Mouse (Mus musculus) spleen, postnatal 36 days (tissue): ENCODE data around the gene Hmgb1.

ENCODE experiments used
- DNase-seq, 2 experiments: peaks; one replicate each; pipeline ENCODE4 v3.0.0; 2022; ENCODE audit warnings: low spot score in 2 of 2, mixed read lengths in 1 of 2

Gene Hmgb1

DNA sequence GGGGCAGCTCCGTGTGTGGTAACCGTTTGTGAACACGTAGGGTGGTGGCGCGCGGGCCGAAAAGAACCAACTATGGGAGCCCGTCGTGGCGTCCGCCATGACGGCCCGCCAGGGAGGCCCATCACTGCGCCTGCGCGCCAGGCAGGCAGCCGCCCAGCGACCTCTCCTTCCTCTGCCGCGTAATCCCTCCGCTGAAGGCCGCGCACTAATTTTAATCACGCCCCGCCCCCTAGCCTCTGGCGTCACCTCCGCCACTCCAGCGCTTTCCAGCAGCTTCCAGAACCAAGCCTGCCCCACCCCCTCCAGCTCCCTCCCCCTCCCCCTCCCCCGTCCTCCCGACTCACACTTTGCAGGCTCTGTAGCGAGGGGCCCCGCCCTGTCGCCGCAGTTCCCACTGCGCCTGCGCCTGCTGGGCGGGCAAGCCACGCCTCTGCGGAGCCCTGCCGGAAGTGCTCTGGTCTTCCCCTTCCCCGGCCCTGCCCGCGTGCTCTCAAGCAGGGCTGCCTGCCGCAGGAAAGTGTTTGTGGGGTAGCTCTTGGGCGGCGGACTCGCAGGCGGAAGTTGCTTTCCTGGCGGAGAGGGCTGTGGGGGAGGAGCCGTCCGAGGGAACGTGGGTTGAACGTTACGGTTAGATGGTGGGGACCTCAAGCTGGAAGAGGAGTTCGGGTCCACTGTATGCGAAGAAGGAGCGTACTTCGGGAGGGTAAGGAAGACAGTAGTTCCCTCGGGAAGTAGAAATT lies at the start of gene Hmgb1, which contains the start of gene Uspl1:
Gene Hmgb1, minus strand, starts transcription at position 386 of the 740 bp plus-strand sequence.
Gene Uspl1, plus strand, starts transcription at position 247 of the 740 bp plus-strand sequence.
- peak; percentile 98 for DNase-seq

DNA sequence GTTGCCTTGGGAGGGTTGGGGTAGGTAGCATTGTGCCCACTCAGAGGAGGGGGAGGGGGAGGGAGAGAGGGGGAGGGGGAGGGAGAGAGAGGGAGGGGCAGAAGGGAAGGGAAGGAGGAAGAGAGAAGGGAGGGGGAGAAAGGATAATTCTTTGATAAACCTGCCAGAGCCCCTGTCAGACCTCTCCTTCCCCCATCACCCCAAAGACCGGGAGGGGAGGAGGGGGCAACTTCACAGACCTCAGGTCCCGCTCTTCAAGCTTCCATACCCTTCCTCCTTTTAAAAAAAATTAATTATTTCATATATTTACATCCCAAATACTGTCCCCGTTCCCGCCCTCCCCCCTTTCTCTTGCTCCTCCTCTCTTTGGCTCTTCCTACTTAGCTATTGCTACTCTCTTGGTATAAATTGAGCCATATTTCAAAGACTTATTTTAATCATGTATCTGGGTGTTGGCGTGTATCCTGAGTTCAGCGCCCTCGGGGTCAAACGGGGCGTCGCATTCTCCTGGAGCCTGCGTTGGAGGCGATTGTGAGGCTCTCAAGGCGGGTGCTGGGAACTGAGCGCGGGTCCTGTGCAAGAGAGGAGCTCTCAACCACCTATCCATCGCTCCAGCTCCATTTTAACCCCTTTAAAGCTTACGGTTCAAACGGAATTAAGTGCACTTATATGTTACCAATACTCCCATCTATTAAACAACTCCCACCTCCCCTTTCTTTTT lies 45.5 kb upstream of the Hmgb1 start:
- no peak for DNase-seq

DNA sequence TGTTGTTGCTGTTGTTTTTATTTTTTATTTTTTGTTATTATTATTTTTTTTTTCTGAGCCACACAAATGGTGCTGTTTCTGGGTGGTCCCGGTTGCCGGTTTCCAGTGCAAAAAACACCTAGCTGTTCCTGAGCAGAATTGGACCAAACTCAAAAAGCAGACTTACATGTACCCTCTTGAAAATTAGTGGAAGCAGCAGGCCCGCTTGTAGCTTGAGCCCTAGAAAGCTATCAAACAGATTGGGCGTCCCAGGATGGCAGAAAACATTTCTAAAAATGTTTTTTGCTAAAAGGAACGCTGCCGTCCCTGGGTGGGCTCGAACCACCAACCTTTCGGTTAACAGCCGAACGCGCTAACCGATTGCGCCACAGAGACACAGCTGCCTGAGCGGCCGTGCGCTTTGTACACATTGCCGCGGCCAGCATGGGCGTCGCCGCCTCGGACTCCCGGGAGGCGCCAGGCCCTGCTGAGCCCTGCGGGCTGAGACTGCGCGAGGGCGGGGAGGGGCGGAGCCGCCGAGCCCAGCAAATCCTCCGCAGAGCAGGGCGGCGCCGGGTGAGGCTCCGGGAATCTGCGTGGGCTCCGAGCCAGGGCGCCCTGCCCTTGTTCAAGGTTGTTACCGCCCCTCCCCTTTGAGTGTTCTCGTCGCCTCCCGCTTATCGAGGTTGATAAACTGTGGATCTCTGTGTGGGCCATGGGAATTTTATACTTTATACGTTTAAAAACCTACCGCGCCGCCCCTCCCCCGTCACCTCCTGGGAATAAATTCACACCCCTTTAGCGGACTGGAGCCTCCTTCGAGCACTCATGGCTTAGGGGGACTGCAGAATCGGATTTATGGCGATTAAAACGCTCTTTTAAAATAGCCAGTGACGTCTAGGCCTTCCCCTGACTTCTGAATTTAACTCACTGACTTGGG lies 44.7 kb upstream of the Hmgb1 start:
- peak; percentile 96 to 97 for DNase-seq

DNA sequence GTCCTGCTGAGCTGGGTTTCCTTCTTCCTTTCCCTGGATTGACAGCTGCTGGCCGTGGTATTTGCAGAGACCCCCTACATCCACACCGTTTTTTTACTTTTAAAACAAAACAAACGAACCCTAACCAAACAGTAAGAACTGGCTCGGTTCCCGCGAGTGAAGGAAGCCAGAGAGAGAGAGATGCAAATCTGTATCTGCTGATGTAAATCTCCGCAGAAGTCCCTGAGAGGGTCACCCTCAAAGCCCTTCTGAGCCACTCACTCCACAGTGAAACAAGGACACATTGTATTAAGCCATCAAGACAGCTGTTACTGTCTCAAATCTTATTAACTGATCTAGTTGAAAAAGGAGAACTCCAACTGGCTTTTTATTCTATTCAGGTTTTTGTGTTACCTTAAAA lies 40.4 kb upstream of the Hmgb1 start:
- peak; percentile 37 to 40 for DNase-seq

DNA sequence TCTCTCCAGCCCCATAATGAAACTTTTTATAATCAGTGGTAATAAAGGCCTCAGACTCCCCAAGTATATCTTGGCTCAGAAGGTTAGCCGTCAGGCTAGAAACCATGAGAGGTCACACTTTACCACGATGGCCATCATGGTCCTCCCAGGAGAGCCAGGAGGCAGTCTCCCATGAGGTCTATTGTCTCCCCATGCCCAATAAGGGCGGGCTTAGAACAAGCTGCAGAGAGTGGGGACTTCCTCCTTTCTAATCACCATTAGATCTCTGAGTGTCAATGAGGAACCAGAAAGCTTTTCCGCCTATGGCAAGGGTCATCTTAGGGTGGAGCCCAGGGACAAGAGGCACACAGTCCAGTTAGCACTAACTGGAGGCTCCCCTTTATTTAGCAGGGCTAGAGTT lies 37.1 kb upstream of the Hmgb1 start:
- DNase-seq, result no peak

DNA sequence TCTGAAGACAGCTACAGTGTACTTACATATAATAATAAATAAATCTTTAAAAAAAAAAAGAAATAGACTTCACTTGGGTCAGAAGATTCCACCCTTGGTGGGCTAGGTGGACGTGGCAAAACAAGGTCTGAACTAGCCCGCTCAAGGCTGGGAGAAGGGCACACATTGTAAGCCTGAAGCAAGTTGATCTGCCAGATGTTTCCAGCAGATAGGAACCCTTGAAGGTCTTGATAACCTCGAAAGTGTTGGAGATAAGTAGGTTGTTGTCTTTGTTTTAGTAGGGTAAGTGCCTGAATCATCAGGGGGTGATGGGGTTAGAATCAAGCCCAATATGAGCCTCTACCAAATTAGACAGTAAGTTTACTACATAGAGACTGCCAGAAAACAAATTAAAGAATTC lies 35.2 kb upstream of the Hmgb1 start:
- DNase-seq, result no peak

DNA sequence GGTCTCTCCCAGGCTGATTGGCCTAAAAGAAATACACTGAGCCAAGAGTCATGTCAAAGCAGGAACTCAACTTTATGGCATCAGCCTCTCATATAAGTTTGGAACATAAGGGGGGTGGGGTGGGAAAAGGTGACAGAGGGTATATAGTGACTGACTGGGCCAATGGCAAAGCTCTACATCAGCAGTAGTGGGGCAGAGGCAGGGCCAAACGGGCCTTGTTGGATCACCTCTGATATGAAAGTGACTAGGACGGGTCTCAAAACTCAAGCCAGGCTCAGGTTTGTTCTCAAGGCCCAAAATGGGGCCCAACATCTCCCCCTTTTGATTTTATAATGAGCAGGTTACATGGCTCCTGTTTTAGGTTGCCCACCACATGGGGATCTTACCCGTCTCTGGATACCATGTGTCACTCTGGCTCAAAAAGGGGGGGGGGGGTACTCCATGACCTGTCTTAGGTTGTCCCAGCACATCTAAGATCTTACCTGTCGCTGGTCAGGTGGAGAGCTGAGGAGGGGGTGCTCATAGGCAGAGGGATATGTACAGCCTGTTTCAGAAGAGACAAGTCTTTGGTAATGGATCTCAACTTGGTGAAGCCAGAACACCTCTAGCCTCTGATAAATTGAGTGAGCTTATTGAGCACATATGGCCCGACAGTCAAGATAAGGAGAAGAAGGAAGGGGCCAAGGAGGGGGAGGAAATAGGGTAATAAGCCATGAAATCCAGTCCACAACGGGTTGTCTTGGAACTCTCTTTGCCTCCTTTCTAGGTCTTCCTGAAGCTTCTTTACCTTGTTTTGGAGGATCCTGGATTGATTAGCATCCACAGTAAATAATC lies 33.5 kb upstream of the Hmgb1 start:
- DNase-seq, result no peak

DNA sequence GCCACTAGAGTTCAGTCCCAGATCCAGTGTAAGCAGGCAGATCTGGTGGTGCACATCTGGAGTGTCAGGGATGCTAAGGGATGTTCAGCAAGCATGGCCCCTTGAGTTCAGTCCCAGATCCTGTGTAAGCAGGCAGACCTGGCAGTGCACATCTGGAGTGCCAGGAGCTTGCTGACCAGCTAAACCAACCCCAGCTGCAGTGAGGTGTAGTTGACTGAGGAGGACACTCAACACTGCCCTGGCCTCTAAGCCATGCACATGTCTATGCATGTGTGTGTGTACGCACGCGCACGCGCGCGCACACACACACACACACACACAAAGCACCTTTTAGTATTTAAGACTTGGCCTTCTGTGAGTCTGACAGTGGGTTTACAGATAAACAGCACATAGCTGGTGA lies 31.3 kb upstream of the Hmgb1 start:
- DNase-seq, result no peak

DNA sequence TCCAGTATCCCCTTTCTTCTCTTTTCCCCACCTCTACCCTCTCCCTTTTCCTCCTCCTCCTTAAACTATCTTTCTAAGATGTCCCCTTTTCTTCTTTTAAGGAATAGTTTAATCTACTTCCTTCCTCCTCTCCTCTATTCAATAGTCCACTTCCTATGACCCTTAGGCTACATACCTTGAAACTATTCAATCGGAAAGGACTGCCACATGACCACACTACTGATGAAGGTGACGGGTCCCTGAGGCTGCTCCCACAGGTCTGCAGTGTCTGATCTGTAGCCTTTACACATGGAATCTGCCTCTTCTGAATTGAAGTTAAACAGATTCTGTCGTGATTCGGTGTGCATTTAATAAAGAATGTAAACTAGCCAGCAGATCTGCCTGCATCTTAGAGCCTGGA lies 28.5 kb upstream of the Hmgb1 start:
- no peak for DNase-seq

DNA sequence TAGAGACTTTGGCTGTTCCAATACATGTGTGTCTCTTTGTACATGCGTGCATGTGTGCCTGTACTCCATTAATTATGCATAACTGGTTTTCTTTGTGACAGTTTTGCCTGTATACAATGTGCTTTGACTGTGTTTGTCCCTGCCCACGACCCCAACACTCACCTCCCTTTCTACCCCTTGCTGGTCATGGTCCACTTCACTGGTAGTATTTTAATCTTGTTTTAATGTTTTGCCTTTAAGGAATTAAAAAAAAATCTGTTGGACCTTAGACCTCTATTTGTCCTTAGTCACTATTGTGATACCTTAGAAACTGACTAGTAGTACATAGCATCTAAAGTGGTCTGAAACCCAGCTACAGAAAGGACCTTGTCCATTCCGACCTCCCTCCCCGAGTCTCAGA lies 26.8 kb upstream of the Hmgb1 start:
- no peak for DNase-seq

DNA sequence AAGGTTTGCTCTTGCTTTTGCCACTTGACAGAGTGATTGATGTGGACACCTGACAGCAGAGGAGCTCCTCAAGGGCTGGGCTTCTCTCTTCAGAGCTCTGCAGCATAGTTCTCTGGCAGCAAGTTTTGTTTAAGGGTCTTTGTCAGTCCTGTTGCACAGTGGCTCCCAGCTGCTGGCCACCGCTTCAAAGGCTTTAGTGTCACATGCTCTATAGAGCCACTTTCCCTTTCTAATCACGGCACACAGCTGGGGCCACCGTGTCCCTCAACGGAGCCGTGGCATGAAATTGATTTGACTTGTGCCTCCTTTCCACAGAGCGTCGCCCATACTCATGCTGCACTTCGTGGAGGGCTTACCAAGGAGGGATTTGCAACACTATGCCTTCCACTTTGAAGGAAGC lies 25.0 kb upstream of the Hmgb1 start:
- DNase-seq, result no peak

DNA sequence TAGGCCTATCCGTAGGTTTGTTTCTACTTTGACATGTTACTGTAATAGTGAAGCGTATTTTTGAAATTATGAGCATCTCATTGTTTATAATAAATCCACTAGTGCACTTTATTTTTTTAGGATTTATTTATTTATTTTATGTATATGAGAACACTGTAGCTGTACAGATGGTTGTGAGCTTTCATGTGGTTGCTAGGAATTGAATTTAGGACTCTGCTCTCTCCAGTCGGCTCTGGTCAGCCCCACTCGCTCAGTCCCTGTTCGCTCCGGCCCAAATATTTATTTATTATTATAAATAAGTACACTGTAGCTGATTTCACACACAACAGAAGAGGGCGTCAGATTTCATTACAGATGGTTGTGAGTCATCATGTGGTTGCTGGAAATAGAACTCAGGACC lies 24.5 kb upstream of the Hmgb1 start:
- DNase-seq, result no peak

DNA sequence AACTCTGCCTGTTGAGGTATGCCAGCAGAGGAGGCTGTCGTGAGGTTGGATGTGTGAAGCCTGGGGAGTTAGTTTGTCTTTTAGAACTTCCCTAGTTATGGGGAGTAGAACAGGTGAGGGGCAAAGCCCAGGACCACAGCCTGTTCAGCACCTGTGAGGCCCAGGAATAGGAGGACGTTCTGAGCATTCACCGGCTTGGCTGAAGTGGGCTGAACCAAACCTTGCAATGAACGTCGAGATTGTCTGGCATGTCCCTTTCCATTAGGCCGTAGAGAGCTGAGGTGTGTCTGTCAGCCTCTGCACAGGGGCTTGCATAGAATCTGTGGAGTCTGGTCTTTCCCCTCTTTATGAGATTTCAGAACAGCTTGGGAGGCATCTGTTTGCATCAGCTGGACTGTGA lies 23.4 kb upstream of the Hmgb1 start:
- no peak for DNase-seq

DNA sequence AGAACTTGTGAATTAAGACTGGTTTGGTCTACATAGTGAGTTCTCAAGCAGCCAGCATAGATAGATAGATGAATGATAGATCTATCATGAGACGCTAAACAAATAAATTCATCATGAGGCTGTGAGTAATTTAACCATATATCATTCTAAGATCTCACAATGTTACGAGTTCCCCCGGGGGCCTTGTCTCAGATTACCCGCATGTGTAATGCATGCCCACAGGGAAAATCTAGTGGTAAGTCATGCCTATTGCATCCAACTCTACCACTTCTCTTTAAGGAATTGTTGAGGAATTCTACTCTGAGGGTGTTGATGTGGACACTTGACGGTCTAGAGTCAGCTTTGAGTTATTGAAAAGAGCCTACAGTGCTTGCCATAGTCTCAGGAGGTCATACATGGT lies 22.0 kb upstream of the Hmgb1 start:
- no peak for DNase-seq

DNA sequence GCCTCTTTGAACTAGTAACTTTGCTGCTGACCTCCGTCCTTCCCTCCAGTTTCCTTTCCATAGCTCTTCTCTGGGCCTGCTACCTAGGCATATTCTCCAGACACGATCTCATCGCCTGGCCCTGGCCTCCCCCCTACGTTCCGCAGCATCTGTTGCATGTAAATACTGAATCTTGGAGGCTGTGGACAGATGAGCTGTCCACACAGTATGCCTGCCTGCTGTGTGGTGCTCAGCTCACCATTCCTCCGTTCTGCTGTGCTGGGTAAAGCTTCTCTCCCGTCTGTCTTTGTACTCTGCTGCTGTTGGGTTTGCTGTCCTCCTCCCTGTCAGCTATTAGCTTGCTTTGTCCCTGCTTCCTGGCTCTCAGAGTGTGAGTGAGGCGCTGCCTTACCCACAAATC lies 21.0 kb upstream of the Hmgb1 start:
- no peak for DNase-seq

DNA sequence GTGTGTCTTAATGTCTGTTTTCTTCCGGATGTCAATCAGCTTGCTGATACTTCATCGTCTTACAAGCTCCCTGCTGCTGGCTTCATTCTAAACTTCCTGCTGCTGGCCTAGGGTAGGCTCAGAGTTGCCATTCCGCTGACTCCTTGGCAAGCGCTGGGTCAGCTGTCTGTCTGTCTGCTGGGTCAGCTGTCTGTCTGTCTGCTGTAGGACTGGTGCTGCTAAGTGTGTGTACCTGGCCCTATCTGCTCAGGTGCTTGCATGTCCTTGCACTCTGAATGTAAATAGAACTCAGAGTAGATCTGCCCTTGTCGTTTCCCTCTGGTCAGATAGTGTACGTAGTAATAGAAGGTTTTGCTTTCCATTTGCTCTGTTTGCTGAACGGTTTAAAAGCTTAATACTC lies 20.5 kb upstream of the Hmgb1 start:
- no peak for DNase-seq

DNA sequence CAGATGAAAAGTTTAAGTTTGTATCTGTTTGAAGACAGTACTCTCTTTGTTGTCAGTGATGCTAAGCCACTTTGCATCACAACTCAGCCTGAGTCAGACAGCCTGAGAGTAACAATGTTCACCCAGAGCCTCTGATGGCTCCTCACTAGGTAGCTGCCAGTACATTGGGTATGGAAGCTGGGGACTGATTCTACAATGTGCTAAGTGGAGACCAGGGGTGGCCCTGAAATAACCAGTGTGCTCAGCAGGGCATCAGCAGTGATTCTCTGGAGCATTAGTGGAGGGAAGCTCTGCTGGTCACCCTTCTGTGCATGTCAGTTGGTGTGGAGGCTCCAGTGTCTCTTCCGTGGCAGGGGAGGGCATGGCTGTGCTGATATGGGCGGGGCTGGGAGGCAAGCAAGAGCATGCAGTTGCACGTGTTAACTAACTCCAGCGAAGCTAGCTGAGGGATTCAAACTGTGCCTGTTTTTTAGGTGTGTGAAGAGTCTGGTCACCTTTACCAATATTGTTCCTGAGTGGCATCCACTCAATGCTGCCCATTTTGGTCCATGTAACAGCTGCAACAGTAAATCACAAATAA lies 19.6 kb upstream of the Hmgb1 start:
- DNase-seq, result no peak

DNA sequence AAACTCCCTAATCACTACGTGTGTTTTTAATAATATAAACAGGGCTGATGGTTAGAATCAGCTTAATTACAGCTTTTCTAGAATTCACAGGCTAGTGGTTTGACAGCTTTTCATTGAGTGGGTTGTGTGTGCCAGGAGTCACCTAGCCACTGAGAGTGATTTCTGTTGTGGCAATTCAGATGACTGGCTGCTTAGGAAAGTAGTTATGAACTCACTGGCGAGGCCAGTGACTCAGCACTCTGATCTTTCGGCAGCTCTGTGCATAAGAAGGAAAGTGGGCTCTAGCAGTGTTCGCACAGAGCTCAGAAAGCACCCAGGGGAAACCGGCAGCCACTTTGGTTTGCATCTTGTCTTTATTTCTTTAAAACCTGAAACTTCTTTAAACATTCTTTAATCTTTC lies 18.7 kb upstream of the Hmgb1 start:
- no peak for DNase-seq

DNA sequence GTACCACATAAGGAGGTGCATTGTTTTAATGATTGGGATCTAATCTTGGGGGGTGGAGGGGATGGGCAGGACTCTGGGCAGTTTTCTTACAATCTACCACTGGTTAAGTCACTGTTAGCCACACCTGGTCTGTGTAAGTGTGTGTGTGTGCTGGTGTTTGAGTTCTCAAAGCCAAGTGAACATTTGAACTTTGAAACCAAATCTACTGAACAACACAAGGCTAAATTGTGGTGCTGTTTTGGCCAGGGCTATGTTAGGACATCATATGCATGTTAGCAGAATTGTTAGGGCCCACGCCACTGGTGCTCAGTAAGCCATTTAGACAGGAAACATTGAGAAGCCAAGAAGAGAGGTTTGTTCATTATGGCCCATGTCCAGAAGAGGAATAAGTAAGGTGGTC lies 14.5 kb upstream of the Hmgb1 start:
- no peak for DNase-seq

DNA sequence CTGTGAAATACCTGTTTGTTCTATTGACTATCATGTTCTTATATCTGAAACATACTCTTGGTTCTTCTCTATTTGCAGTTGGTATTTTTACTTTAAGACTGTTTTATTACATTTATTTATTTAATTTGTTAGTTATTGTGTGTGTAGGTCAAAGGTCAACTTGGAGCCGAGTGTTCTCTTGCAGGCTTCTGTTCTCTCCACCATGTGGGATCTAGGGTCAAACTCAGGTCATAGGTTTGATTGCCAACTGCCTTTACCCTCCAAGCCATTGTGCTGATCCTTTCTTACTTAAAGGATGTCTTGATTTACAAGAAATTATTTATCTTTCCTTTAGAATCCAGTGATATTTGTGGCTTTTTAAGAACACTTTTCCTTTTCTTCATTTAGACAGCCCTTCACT lies 12.3 kb upstream of the Hmgb1 start:
- no peak for DNase-seq

DNA sequence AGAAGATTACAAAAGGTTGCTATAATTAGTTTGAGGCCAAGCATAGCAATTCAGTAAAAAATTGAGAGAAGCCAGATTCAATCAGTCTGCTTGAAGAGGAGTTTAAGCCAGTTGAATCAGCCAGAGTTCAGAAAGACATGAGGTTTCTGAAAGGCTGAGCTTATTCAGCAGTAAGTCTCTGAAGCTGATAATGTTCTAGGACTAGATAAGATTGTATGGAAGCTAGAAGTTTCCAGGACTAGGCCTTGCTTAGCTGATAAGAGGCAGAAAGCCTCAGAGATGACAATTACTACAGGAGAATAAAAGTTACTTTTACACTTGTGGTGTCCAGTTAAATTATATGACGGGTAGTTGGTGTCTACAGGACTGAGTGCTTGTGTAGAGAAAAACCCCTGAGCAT lies 5.9 kb upstream of the Hmgb1 start:
- no peak for DNase-seq
